Mouse (Mus musculus) kidney, postnatal 14 days (tissue): ENCODE data around the gene Lypd6b.

Experiments used
- DNase-seq: peaks from one replicate; pipeline ENCODE4 v3.0.0; 2022; ENCODE audit warnings: mixed read lengths

The Lypd6b gene

DNA sequence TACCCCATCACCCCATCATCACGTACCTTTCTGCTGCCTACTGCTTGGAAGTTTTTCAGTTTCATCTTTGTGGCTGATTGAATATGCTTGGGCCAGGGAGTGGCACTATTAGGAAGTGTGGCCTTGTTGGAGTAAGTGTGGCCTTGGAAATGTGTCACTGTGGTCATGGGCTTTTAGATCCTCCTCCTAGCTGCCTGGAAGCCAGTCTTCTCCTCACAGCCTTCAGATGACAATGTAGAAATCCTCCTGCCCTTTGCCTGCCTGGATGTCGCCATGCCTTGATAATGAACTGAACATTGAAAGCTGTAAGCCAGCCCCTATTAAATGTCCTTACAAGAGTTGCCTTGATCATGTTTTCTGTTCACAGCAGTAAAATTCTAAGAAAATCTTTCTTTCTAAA lies 174.5 kb downstream of the Lypd6b start:
- DNase-seq: no peak

DNA sequence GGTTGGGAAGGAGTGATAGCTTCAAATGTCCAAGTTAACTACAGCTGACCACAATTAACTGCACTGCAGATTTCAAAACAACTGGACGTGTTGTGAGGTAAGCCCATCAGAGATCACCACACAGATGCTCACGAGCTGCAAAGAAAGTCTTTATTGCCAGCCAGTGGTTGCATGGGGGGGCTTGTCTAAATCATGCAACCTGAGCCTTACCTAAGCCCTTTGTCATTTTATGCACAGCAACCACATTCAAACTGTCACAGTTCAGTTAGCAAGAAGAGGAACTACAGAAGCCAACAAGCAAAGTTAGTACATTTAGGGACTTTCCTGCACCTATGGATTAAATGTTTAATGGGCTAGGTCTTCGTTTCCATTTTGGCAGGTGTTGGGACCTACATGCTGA lies 177.4 kb downstream of the Lypd6b start:
- no peak for DNase-seq

DNA sequence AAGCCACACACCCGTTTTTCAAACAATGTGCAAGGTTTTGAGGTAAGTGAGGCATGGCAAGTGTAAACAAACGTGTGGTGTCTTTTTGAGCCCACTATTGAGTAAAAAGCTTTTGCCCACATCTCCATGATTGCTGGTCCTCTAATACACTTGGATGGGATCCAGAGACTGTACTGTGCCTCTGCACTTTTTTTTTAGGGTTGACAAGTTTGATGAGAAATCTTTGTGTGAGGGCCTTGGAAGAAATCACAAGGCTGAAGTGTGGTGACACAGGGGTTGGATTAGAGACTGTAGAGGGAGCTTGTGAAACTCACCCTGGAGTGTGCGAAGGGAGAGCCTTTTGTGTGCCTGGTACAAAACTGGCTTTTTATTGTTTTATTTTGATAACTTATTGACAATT lies 180.3 kb downstream of the Lypd6b start:
- no peak for DNase-seq

DNA sequence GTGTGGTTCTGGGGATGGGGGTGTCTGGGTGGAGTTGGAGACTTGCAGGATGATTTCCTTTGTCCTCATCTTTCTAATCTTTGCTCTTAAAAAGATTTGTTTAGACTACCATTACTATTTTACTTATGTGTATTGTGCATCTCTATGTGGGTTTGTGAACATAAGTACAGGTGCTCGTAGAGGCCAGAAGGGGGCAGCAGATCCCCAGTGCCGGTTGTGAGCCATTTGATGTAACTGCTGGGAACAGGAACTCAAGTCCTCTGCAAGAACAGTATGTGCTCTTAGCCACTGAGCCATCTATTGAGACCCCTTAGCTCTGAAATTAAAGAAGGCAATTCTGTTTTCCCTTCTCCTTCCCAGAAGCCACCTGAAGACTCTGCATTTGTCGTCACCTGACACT lies 183.5 kb downstream of the Lypd6b start:
- DNase-seq: no peak

DNA sequence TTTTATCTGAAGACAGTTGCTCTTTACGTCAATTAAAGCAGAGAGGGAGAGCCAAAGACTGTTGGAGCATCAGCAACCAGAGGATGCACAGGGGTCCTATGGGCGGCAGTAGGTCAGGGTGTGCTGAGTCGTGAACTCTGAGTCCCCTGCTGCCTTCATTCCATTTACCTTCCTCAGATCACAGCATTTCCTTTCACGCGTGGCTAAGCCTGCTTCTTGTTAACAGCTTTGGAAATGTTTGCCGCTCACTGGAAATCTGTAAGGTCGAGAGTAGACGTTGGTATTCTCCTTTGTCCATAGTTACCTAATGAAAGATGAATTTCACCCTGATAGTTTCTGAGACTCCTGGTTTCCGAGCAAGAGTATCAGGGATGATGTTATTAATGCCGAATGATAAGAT lies 191.1 kb downstream of the Lypd6b start:
- no peak for DNase-seq

DNA sequence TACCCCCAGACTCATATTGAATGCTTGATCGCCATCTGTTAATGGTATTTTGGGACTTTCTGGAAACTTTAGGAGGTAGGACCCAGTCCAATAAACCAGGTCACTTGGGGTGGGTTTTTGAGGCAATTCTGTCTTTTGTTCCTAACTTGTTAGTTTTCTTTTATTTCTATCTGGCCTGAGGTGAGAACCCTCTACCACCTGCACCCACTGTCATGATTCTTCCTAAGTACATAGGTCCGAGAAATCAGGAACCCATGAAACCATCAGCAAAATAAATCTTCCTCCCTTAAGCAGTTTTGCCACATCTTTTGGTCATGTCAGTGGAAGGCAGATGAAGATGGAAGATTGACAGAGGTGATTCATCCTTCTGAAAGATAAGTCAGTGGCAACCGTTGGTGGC lies 192.5 kb downstream of the Lypd6b start:
- DNase-seq: no peak

DNA sequence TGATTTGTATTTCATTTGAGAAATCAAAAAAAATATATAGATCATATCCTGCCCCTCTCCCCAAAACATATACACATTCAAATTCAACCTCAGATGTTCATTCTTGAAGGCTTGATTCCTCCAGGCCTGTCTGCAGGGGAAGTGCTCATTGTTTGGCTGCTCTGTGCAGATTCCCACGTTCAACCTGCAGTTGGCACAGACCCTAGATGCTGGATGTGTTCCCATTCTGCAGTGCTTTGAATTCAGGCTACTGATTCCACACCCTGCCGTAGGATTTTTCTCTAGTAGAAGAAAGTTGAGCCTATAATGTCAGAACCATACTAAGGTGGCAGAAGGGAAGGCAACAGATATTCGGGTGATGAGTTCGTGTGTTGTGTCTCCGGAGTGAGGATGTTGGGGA lies 195.5 kb downstream of the Lypd6b start:
- no peak for DNase-seq

DNA sequence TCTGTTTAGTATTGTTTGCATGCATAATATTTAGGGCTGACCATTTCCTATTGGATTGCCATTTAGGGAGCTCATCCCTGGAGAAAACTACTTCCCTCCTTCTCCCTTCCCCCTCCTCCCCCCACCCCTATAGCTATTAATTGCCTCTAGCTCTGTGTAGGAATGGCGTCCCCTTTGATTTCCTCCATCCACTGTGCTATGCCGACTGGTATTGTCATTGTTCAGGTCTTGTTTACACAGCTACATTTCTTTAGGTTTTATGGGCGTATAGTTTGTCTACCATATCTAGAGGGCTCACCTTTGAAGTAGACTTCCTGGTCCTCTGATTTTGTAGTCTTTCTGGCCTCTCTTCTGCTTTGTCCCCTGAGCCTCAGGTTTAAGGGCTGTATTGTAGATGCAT lies 197.3 kb downstream of the Lypd6b start:
- DNase-seq: no peak

DNA sequence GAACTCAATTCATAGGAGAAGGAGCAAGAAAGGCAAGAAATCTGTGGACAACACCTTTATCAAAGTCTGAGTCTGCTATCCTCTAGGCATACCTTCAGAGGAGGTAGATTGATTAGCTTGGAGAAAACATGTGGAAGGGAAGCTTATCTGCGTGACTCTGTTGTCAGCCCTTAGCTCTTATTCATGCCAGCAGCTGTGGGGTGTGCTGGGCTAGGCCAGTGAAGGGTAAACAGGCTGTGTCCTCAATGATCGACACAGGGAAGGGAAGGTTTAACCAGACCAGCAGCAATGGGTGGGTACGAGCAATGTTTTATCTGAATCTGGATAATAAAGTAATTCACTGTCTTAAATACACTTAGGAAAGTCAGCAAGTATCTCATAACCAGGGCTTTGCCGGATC lies 208.4 kb downstream of the Lypd6b start:
- DNase-seq: no peak

DNA sequence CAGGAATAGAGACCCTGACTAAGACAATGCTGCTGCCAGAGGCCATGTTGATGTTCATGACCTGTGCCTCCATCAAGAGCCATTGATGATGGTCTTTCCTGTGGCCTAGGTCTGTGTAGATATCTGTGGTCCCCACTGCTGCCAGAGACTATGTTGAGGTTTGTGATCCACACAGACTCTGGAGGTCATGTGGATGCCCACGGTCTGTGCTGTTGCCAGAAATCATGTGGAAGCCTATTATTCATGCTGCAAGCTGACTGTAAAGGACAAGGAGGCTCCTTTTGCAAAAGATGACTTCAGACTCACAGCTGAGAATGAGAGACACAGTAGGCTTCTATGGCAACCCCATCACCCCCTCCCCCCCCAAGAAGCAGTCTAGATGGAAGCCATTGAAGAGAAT lies 209.7 kb downstream of the Lypd6b start:
- no peak for DNase-seq
